Mouse (Mus musculus): ENCODE data around the gene Ifit3. TPM values are rescaled to one million over a fixed set of nuclear protein-coding genes. Genes with fewer than 3 reads are reported as not detected.

Gene Ifit3
- total and polyA plus RNA-seq, 3 experiments: 2.9 to 4.4 (median 3.7) TPM

DNA sequence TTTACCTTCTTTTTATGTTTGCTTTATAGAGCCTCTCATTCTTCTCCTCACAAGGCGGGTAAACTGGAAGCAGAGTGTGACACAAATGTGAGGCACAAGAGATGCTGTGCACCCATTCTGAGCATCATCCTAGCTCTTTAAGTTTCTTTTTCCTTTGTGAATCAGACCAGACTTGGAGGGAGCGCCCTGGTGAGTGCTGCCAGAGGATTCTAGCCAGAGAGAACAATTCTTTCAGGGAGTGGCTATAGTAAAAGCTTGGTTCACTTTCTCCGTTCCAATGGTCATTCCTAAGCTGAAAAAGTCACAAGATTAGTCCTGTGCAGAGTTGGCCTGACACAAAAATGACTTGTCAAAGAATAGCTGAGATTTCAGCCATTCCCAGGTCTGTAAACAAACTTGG is 26.7 kb upstream of the Ifit3 start:
- Histone ChIP-seq H3K36me3 (ENCODE audit: control insufficient read depth, insufficient read depth, low read length) (peaks cover 16% of the 10 kb centered on the region), H3K4me3 (no peak overlapping the region), H3K4me1 (ENCODE audit: control insufficient read depth, insufficient read depth, low read length) (peaks cover 8% of the 10 kb centered on the region), H3K79me2 (replicated peaks; ENCODE audit: control insufficient read depth, insufficient read depth, low read length) (no peaks in the 10 kb centered on the region), H3K9ac (ENCODE audit: low read depth, low read length) (no peak overlapping the region), H3K27me3 (ENCODE audit: control insufficient read depth, insufficient read depth, low read length) (no peaks in the 10 kb centered on the region), H3K27ac (peak overlapping the region; percentile 77)
- peak in 1 of 2 experiments; percentile 44 for DNase-seq
- WGBS: 56% methylated on average over 3 of the region's 3 CpGs
- intact Hi-C loops (cut with DNase I): no loop called here
- no peak for TF ChIP-seq EP300 (IDR thresholded peaks at IDR 0.05; ENCODE audit: insufficient read depth, low read depth, low read length)
- TF ChIP-seq POLR2A (IDR thresholded peaks at IDR 0.05; ENCODE audit: insufficient read depth, low read depth, low read length): no peak

DNA sequence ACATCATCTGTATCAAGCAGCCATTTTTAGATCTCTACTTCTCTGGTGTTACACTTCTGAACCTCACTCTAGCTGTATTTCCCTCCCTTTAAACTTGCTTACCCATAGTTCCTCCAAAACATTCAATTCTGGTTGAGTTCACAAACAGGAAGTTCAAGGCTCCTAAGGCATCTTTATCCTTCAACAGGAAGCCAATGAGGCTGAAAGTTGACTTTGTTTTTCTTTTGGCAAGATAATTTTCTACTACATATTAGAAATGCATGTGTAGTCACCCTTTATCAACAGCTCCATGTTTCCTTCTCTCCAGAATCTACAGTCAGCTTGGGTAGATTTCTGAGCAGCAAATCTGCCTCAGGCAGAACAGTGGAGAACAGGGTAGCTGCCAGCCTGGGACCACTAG is 20.8 kb upstream of the Ifit3 start:
- peaks cover 2% of the 10 kb centered on the region; the same call in 1 of the 2 replicates for H3K36me3 ChIP-seq (ENCODE audit: control insufficient read depth, insufficient read depth, low read length)
- H3K4me3 ChIP-seq: no peak overlapping the region
- H3K27ac ChIP-seq: no peak overlapping the region
- intact Hi-C loops (cut with DNase I): no loop called here
- H3K9ac ChIP-seq (ENCODE audit: low read depth, low read length): no peak overlapping the region
- no peak for DNase-seq
- TF ChIP-seq EP300 (IDR thresholded peaks at IDR 0.05; ENCODE audit: insufficient read depth, low read depth, low read length): no peak
- TF ChIP-seq CTCF (IDR thresholded peaks at IDR 0.05): no peak
- TF ChIP-seq POLR2A (IDR thresholded peaks at IDR 0.05; ENCODE audit: insufficient read depth, low read depth, low read length): no peak
- no peaks in the 10 kb centered on the region for H3K79me2 ChIP-seq (replicated peaks; ENCODE audit: control insufficient read depth, insufficient read depth, low read length)
- H3K4me1 ChIP-seq (ENCODE audit: control insufficient read depth, insufficient read depth, low read length): no peaks in the 10 kb centered on the region; the same call in 1 of the 2 replicates
- H3K27me3 ChIP-seq (ENCODE audit: control insufficient read depth, insufficient read depth, low read length): no peaks in the 10 kb centered on the region

DNA sequence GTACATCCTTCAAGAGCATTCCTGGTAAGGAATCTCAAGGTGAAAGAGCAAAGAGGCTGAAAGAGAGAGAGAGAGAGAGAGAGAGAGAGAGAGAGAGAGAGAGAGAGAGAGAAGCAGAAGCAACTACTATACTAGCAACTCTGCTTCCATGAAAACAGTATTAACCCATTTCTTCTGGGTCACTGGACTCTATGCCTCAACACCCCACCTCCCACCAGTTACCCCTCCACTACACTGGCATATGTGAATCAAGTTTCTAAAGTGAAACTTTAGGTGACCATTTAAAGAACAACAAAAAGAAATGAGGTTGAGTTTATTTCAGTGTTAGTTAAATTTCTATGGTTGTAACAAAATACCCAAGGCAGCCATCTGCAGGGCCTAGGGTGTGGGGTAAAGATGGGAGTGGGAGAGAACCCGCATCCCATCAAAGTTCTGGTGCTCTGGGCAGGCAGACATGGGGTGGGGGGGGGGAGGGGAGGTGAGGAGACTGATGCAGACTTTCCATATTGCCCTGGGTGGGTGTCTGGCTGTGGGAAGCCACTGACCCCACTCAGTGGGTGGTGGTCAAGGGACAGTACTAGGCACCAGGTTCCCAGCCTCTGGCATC is 17.1 kb upstream of the Ifit3 start:
- Histone ChIP-seq H3K4me1 (ENCODE audit: control insufficient read depth, insufficient read depth, low read length) (peaks cover 10% of the 10 kb centered on the region), H3K9ac (ENCODE audit: low read depth, low read length) (no peak overlapping the region), H3K36me3 (ENCODE audit: control insufficient read depth, insufficient read depth, low read length) (peaks cover 4% of the 10 kb centered on the region; the same call in 1 of the 2 replicates), H3K27me3 (ENCODE audit: control insufficient read depth, insufficient read depth, low read length) (no peaks in the 10 kb centered on the region), H3K4me3 (no peak overlapping the region), H3K27ac (no peak overlapping the region), H3K79me2 (replicated peaks; ENCODE audit: control insufficient read depth, insufficient read depth, low read length) (no peaks in the 10 kb centered on the region)
- TF ChIP-seq EP300 (IDR thresholded peaks at IDR 0.05; ENCODE audit: insufficient read depth, low read depth, low read length) (no peak), CTCF (IDR thresholded peaks at IDR 0.05) (no peak), POLR2A (IDR thresholded peaks at IDR 0.05; ENCODE audit: insufficient read depth, low read depth, low read length) (no peak)
- intact Hi-C loops (cut with DNase I): no loop called here
- 94% methylated on average over 1 of the region's 1 CpGs for WGBS
- DNase-seq: no peak

DNA sequence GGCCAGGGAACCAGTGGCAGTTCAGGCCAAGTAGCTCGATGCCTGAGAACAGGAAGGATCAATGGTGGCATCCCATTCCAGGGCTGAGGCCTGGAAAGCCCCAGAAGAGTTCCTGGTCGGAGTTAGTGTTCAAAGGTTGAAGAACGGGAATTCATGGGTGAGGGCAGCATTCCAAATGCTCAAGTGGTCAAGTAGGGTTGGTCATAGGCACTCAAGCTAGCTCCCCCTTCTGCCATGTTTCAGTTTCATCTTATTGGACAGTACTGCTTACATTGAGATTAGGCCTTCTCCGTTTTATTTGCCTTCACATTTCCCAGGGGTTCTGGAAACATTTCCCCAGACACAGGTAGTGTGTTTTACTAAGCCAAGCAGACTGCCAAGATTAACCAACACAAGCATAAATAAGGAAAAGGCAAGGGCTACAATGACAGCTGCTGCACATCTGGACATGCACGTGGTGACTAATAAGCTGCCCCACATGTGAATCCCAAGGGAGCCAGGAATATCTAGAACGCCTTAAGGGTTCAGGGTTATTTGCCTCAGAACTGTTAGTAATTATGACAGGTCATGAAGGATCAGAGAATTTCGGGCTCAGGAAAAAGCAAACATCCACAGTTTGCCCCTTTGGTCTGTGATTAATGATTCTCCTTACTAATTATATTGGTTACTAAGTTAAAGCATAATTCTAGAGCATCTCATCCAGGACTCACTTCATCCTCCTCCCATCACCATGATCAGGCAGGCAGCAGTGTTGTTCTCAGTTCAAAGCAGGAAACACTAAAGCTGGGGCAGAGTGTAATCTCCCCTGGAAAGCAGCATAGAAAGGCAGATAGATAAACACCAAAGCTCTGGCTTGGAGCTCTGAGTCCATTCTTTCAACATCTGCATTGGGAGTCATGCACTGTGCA is 14.1 kb upstream of the Ifit3 start:
- Histone ChIP-seq H3K27me3 (ENCODE audit: control insufficient read depth, insufficient read depth, low read length) (no peaks in the 10 kb centered on the region), H3K9ac (ENCODE audit: low read depth, low read length) (peak overlapping the region; percentile 57; the same call in 1 of the 2 replicates), H3K4me3 (no peak overlapping the region), H3K4me1 (ENCODE audit: control insufficient read depth, insufficient read depth, low read length) (peaks cover 10% of the 10 kb centered on the region), H3K36me3 (ENCODE audit: control insufficient read depth, insufficient read depth, low read length) (peaks cover 8% of the 10 kb centered on the region), H3K79me2 (replicated peaks; ENCODE audit: control insufficient read depth, insufficient read depth, low read length) (no peaks in the 10 kb centered on the region), H3K27ac (peak overlapping the region; percentile 36; the same call in 1 of the 2 replicates)
- 62% methylated on average over 7 of the region's 7 CpGs for WGBS
- peak in 1 of 2 experiments; percentile 25 for DNase-seq
- TF ChIP-seq EP300 (IDR thresholded peaks at IDR 0.05; ENCODE audit: insufficient read depth, low read depth, low read length): 0 out of 2 replicates have a peak, but pooled peaks have one; percentile 18
- no peak for TF ChIP-seq POLR2A (IDR thresholded peaks at IDR 0.05; ENCODE audit: insufficient read depth, low read depth, low read length)
- intact Hi-C loops (cut with DNase I): no loop called here

DNA sequence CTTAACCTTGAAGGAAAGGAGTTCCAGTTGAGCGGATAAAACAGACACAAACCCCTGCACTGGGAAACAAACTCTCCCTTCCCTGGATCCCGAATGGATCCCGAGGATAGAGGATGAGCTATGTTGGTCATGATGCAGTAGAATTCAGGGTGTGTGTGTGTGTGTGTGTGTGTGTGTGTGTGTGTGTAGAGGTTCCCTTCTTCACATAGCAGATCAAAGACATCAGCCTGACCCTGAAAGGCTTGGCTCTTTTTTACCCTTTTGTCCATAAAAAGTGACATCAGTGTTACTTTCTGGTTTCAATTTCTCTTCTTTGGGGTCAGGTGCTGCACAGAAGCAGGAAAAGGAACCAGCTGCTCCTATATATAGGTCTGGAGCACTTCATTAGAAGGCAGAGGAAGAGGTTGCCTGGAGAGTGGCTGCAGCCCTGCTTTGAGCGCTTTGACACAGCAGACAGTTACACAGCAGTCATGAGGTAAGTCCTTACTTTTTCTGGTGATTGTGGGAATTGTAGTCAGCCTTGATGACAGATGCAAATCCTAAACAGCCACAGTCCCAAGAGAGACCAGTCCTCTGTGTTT is 13.3 kb upstream of the Ifit3 start:
- H3K36me3 ChIP-seq (ENCODE audit: control insufficient read depth, insufficient read depth, low read length): peaks cover 10% of the 10 kb centered on the region
- H3K4me1 ChIP-seq (ENCODE audit: control insufficient read depth, insufficient read depth, low read length): peaks cover 10% of the 10 kb centered on the region
- H3K27me3 ChIP-seq (ENCODE audit: control insufficient read depth, insufficient read depth, low read length): no peaks in the 10 kb centered on the region
- H3K27ac ChIP-seq: peak overlapping the region; percentile 42; the same call in 1 of the 2 replicates
- peak overlapping the region; percentile 57 for H3K9ac ChIP-seq (ENCODE audit: low read depth, low read length)
- DNase-seq: peak in 1 of 2 experiments; percentile 27
- intact Hi-C loops (cut with DNase I): no loop called here
- H3K79me2 ChIP-seq (replicated peaks; ENCODE audit: control insufficient read depth, insufficient read depth, low read length): no peaks in the 10 kb centered on the region
- TF ChIP-seq EP300 (IDR thresholded peaks at IDR 0.05; ENCODE audit: insufficient read depth, low read depth, low read length): 0 out of 2 replicates have a peak, but pooled peaks have one; percentile 23
- peak; percentile 76 for TF ChIP-seq POLR2A (IDR thresholded peaks at IDR 0.05; ENCODE audit: insufficient read depth, low read depth, low read length)
- no peak for TF ChIP-seq CTCF (IDR thresholded peaks at IDR 0.05)
- 32% methylated on average over 4 of the region's 4 CpGs for WGBS
- peak overlapping the region; percentile 38 for H3K4me3 ChIP-seq

Measured in heart, adult 2 months (tissue).